ENCODE assay signal across 11 mouse cellular contexts in the genomic region with DNA sequence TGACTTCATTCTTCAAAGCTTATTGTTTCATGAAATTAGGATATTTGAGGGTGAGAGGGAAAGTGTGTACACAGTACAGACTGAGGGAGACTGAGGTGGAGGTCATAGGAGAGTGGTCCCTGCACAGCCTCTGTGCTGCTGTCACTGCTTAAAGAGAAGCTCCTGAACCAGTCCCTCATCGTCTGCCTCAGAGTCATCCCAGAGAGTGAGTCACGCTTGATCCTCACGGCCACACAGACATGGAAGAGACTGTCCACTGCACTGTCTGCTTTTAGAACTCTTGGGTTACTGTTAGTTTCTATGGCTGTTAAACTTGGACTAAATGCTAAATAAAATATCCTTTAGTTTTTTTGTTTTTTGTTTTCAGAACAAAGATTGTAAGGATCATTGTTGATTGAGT.
"Had no signal": no experiment of that assay in that cellular context is flagged by ENCODE, and none has a peak within 500 bp of the region (broad histone marks: within the 10 kb centered on the region; RNA-seq: fewer than 3 reads in every experiment).

No protein-coding gene starts in this region.

- H3K27me3 ChIP-seq: kidney, embryonic 15.5 days; limb, embryonic 13.5 days; midbrain, embryonic 12.5 days; stomach, embryonic 15.5 days had no signal

- H3K4me2 ChIP-seq: kidney, embryonic 15.5 days; limb, embryonic 13.5 days; neural tube, embryonic 13.5 days; stomach, embryonic 15.5 days had no signal

- H3K36me3 ChIP-seq: kidney, embryonic 15.5 days; limb, embryonic 13.5 days; midbrain, embryonic 12.5 days; neural tube, embryonic 13.5 days; stomach, embryonic 15.5 days had no signal

- DNase-seq: kidney, postnatal 14 days; left cerebral cortex, postnatal 4 days; lung, adult 18-20 months; retina, postnatal 1 day; right cerebral cortex, postnatal 4 days; thymus, postnatal 4 days had no signal

- H3K4me3 ChIP-seq: kidney, embryonic 15.5 days; limb, embryonic 13.5 days; midbrain, embryonic 12.5 days; neural tube, embryonic 13.5 days; stomach, embryonic 15.5 days had no signal

- H3K27ac ChIP-seq: kidney, embryonic 15.5 days; limb, embryonic 13.5 days; midbrain, embryonic 12.5 days; neural tube, embryonic 13.5 days; stomach, embryonic 15.5 days had no signal

- H3K9me3 ChIP-seq: kidney, embryonic 15.5 days; limb, embryonic 13.5 days; midbrain, embryonic 12.5 days; neural tube, embryonic 13.5 days; stomach, embryonic 15.5 days had no signal

- H3K9ac ChIP-seq: kidney, embryonic 15.5 days; limb, embryonic 13.5 days; midbrain, embryonic 12.5 days; neural tube, embryonic 13.5 days; stomach, embryonic 15.5 days had no signal
